Mouse (Mus musculus) fat pad, adult 2 months (tissue): Measurements from ENCODE around the gene Abca4.

Experiments used
- DNase-seq: peaks from one replicate; pipeline ENCODE4 v3.0.0-alpha.2; 2011; ENCODE audit warnings: low read depth, low spot score; ENCODE audit errors: extremely low read depth

The Abca4 gene

GRCm38 (mm10) chr3:122043799-122044547, at the start of gene Abca4:
Gene Abca4, plus strand, starts transcription at chr3:122044443.
- no peak for DNase-seq

- no peak for DNase-seq
These were observed 49.1 kb upstream of the Abca4 start for GRCm38 (mm10) chr3:121995125-121995524.

GRCm38 (mm10) chr3:121999934-122000333, 44.3 kb upstream of the Abca4 start:
- DNase-seq, result no peak

- DNase-seq, result no peak
These were observed 42.7 kb upstream of the Abca4 start for GRCm38 (mm10) chr3:122001568-122001967.

- DNase-seq, result no peak
These were observed 34.4 kb upstream of the Abca4 start for GRCm38 (mm10) chr3:122009818-122010217.

GRCm38 (mm10) chr3:122010292-122010691, 34.0 kb upstream of the Abca4 start:
- DNase-seq, result no peak

- DNase-seq, result no peak
These were observed 31.8 kb upstream of the Abca4 start for GRCm38 (mm10) chr3:122012464-122012863.

- no peak for DNase-seq
These were observed 25.8 kb upstream of the Abca4 start for GRCm38 (mm10) chr3:122018421-122018820.

- no peak for DNase-seq
These were observed 25.1 kb upstream of the Abca4 start for GRCm38 (mm10) chr3:122019159-122019558.

- no peak for DNase-seq
These were observed 23.1 kb upstream of the Abca4 start for GRCm38 (mm10) chr3:122021029-122021652.

GRCm38 (mm10) chr3:122022355-122022754, 21.9 kb upstream of the Abca4 start:
- DNase-seq, result no peak

- DNase-seq, result no peak
These were observed 17.6 kb upstream of the Abca4 start for GRCm38 (mm10) chr3:122026676-122027075.

- DNase-seq, result no peak
These were observed 16.5 kb upstream of the Abca4 start for GRCm38 (mm10) chr3:122027776-122028175.

- DNase-seq, result no peak
These were observed 10.9 kb upstream of the Abca4 start for GRCm38 (mm10) chr3:122033248-122033837.

- DNase-seq, result no peak
These were observed 10.0 kb upstream of the Abca4 start for GRCm38 (mm10) chr3:122034240-122034639.

GRCm38 (mm10) chr3:122035092-122035491, 9.2 kb upstream of the Abca4 start:
- no peak for DNase-seq

GRCm38 (mm10) chr3:122040522-122040921, 3.7 kb upstream of the Abca4 start:
- DNase-seq, result no peak

- no peak for DNase-seq
These were observed 1.1 kb upstream of the Abca4 start for GRCm38 (mm10) chr3:122043102-122043501.

- no peak for DNase-seq
These were observed 2.0 kb downstream of the Abca4 start for GRCm38 (mm10) chr3:122046187-122046620.

GRCm38 (mm10) chr3:122047402-122047801, 3.2 kb downstream of the Abca4 start:
- DNase-seq, result no peak

GRCm38 (mm10) chr3:122047921-122048861, 3.9 kb downstream of the Abca4 start:
- DNase-seq, result no peak
